Mouse (Mus musculus): Measurements from ENCODE around the gene Eif1ad.

Gene Eif1ad

GRCm38 (mm10) chr19:5419630-5420029, 53.1 kb downstream of the Eif1ad start:
- DNase-seq (ENCODE audit: low spot score in 2 of 2): no peak

- no peak for DNase-seq (ENCODE audit: low spot score in 2 of 2)
Measured at GRCm38 (mm10) chr19:5420579-5420978, 54.0 kb downstream of the Eif1ad start.
